Mouse (Mus musculus): ENCODE measurements at regions not wholly inside any gene's neighbourhood (a gene's known extent, or its start where the extent isn't known, plus 50 kb on each side); places are given as distances from the start of the nearest gene placed in this dataset.
A peak's percentile ranks its signal among the peaks of the same experiment; 100 is the strongest.

DNA sequence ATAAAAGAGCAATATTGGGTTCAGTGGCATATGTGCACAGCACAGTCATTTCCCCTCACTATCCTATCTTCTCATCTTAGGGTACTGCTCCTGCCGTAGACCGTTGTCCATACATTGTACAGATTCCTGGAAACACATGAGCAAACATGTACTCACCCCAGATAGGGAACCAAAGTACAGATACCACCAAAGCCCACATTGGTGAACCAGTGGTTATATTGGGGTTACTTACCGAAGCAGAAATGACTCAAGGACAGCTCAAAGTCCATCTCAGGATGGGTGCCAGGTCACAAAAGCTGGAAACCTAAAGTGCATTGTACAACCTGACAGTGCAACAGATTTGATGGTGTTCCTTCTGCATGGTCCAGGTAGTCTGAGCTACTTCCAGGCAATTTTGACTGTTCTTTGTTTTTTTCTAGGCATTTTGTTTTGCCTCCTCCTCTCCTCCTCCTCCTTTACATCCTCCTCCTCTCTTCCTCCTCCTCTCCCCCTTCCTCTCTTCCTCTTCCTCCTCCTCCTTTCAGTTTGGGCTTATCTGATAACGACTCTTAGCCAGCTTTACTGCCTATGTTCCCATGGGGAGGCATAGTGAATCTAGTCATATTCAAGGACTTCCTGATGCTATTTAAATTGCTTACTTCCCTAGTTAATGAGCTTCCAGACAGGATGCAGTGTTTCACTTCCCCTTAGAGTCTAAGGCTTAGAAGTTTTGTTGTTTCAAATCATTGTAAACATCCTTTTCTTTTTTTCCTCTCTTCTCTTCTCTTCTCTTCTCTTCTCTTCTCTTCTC is 65.1 kb upstream of the Tab2 start:
- DNase-seq (ENCODE audit: low read depth, low spot score): no peak

DNA sequence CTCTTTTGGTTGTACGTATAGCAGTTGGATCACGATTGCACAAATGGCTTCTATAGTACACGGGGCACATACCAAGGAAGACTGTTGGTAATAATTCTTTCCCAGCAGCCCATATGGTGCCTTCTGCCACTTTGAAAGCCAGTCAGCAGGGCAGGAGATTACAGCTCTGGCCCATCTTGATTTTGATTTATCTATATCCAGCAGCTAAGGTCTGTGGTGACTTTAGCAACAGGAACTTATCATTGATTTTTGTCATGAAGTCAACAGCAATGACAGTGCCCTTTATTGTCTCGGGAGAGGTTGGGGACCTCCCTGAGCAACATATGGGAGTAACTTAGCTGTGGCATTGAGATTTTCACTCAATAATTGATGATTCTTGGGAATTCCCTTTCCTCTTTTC is 64.1 kb upstream of the Tab2 start:
- no peak for DNase-seq (ENCODE audit: low read depth, low spot score)

DNA sequence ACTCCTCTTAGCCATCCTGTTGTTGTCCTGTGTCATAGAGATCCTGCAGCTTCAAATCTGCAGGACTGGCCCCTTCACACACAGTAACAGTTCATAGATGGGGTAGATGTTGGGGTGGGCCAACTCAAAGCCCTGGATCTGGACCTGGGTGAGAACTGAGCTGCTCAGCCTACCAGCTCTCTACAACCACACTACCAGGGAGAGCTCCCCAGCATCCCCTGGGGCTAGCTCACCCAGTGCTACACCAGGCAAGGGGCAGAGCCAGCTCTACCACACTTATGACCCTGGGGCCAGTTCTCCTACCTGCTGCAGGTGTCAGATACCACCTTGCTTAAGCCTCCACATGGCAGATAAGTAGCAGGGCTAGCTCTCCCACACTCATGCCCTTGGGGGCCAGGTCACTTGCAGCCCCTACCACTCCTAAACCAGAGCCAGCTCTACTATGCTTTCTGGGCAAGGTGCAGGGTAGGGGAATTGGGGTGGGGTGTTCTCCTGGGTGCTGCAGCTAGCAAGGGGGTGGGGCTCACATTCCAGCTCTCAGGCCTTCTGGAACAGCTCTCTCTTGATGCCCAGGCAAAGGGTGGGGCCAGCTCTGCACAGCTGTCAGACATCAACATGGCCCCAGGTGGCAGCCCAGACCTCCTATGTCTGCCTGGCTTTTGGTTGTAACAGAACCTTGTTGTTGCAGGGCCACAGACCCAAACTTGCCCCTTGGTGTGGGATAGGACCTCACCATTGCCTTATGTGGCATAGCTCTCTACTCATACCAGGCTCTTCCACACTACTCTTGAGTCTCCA is 62.4 kb upstream of the Tab2 start:
- peak; percentile 15 for DNase-seq (ENCODE audit: low read depth, low spot score)

DNA sequence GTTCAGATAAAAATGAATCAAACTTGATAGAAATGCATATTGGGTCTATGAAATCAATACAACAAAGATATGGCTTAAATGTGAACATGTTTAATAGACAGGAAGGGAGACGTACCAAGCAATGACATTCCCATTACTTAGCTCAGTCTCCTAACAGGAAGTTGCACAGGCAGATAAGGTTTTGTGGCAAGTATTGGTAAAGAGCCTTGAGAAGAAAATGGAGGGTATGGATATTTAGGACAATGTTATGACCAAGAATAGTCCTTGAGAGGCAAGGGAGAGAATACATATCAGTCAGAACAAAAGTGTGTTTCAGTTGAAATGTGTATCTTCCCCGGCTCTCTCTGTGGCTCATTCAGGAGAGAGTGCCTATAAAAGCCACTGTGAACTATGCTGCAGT is 60.7 kb upstream of the Tab2 start:
- DNase-seq (ENCODE audit: low read depth, low spot score): no peak

DNA sequence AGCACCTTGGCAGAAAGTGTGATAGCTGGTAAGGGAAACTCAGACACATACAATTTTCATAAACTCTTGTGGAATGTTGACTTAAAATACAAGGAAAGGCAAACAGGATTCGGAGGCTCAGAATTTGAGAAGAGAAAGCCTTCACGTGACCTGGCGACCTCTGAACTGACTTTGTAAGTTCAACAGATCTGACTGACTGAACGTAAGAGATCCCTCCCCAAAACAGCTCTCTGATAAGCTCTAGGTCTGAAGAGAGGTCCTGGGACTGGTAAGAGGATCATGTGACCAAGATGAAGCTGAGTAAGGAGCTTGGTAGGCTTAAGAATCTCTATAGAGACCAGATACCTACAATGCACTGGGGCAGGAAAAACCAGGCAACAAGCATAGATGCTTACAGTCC is 55.7 kb upstream of the Tab2 start:
- no peak for DNase-seq (ENCODE audit: low read depth, low spot score)

DNA sequence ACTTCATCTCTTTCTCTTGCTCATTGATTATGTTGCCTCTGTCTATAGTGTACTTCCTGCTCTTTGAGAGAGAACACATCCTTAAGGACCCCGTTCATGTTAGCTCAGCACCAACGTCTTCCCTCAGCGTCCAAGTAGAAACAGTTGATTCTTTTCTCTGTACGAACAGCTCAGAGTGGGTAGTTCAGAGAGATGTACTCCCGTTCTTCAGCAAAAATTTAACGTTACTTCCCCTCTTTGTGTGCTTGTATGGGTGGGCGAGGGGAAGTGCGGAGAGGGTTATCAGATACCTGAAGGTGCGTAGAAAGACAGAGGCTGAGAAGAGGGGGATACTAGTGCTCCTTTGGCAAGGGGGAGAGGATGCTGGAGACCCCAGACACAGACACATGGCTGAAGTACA is 55.1 kb upstream of the Tab2 start:
- DNase-seq (ENCODE audit: low read depth, low spot score): no peak

DNA sequence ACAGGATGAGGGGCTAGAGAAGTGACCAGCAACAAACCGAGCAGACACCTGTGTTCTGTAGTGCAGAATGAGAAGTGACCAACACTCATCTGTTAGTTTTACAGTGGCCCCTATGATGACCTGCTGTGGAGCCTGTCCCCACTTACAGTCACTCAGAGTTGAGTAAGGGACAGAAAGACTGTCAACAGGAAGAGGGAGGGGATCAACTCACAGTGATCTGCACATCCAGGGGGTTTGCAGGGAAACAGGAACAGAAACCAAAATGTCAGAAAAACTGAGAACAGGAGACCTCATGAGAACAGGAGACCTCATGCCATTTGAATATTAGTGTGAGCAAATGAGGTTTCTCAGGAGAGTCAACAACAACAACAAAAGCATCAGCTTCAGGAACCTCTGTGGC is 53.8 kb upstream of the Tab2 start:
- no peak for DNase-seq (ENCODE audit: low read depth, low spot score)

DNA sequence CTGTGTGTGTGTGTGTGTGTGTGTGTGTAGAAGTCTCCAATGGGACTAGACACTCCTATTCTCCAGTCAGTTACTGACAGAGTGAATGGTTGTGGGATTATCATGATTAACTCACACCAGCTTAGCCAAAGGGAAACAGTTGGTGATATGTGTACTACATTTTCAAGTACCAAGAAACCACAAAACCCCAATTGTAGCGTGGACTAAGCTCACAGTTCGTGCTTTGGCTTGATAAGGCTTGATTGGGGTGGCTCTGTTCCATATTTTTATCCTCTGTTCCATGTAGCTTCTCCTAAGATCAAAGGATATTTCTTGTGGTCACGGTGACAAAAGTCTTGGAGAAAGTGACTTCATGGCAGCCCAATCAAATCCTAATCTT is 51.9 kb upstream of the Tab2 start:
- DNase-seq (ENCODE audit: low read depth, low spot score): no peak

DNA sequence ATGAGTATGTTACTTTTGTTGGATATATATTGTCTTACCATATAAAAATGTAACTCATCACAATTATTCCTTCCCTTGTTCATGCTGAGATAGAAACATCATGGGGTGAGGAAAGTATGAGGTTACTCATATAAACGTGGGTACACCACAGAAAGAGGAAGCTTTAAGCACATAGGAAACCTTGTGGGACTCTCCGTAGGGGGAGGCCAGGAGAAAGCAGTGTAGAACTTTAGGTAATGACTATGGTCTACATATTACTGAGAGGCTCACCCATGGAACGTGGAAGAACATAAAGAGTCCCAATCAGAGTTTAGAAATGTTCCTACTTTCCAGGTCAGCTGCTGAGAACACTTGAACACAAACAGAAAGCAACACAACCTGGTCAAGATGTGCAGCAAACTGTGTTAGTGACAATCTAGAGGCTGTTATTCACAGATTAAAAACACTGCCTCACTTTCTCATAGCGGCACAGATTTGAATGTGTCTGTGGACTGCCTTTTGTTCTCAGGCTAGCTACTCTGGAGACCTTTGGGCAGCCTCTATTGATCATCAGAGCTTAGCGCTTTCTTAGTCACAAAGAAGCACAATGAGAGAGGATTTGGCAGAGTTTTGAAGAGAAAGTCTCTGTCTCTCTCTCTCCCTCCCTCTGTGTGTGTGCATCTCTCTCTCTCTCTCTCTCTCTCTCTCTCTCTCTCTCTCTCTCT is 51.4 kb upstream of the Tab2 start:
- DNase-seq (ENCODE audit: low read depth, low spot score): no peak

Measured in ZHBTc4 (cell line).